Mouse (Mus musculus): ENCODE results near the gene Hdc. TPM values are rescaled to one million over a fixed set of nuclear protein-coding genes. Genes with fewer than 3 reads are reported as not detected.
"Not testable (repeated sequence)": the region's sequence is repeated elsewhere in the genome, so short reads cannot be mapped to it uniquely, and the experiment has no call there.

The Hdc gene
- polyA plus RNA-seq, 1 experiment from 2014 or later, result 2.5 TPM

DNA sequence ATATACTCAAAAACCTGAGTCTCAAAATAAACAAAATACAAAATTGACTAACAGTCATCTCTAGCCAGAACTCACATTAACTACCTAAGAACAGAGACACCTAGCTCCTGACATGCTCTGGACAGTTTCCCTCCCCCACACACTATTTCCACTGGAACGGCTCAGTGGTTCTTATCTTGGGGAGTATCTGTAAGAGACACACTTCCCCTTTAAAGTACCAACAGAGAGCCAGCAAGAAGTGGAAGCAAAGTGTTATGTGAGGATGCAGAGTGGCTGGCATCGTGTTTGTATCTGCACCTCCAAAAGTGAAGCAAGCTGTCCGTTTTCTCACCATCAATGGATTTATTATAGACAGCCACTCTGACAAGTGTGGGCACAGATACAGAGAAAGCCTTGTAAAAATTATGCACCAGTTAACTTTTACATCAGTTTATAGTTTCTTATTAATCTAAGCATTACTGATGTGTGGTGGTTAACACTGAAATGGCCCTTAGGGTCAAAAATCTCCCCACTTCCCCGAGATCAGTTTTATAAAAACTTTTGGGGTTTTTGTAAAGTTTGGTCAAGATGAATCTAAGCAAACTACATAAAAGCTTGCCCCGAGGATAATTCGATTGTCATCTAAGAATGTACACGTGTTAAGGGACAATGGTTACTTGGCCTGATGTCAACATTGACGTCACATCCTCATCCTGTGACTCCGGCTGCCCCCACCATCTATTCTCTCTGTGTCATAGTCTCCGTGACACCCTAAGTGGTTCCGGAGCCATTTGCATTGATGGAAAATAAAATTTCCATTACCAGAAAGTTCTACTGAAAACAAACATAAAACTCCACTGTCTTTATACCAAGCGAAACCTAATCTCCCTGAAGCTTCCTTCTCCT, 17.1 kb upstream of the Hdc start:
- no peak for DNase-seq (ENCODE audit: low spot score)
- Histone ChIP-seq H3K4me2 (replicated peaks) (no peak overlapping the region), H3K4me1 (replicated peaks; ENCODE audit: control insufficient read depth, insufficient read depth, low read length) (no peaks in the 10 kb centered on the region), H3K27ac (no peak overlapping the region), H3K27me3 (ENCODE audit: control insufficient read depth, insufficient read depth, low read length) (no peaks in the 10 kb centered on the region), H3K9me3 (ENCODE audit: control insufficient read depth, low read length) (no peaks in the 10 kb centered on the region), H3K36me3 (replicated peaks; ENCODE audit: control insufficient read depth, insufficient read depth) (peaks cover 31% of the 10 kb centered on the region), H3K4me3 (replicated peaks; ENCODE audit: low read length) (no peak overlapping the region), H3K9ac (no peak overlapping the region)
- no peak for ATAC-seq (ENCODE audit: low FRiP score)
- 84% methylated on average over 12 of the region's 12 CpGs for WGBS

DNA sequence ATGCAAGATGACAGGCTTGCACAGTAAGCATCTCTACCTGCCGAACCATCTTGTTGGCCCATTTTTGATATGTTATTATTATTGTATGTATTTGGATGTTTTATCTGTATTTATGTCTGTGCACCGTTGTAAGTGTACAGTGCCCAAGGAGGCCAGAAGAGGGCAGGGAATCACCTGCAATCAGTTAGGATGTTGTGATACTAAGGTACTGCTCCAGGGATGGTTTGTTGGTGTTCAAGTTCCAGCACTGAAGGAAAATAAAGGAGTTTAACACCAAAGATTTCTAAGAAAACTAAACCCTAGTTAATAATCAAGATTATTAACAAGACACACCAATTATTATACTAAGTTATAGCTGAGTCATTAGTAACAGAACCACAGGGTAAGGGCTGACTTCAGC, 14.1 kb upstream of the Hdc start:
- DNase-seq (ENCODE audit: low spot score), result no peak
- 94% methylated on average over 2 of the region's 2 CpGs for WGBS

DNA sequence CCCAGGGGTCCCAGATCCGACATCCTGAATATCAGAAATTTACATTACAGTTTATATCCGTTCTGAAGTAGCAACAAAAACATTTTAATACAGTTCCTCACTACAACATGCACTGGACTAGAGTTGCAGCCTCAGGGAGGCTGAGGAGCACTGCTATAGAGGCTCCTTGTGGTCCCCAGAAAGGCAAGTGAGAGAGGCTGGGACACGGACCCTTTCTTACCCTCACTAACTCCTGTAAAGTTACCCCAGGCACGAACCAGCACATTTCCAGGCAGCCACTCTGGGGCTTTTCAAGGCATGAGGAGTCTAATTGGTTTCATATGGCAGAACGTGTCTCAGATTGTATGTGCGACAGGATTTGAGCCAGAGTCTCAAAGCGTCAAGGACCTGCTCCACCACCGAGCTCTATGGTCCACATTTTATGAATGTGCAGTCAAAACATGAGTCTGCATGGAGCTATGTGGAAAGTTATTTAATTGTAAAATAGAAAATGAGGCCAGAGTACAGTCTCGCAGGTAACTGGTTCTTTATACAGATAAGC, 9.4 kb upstream of the Hdc start:
- no peak overlapping the region for H3K4me2 ChIP-seq (replicated peaks)
- H3K27ac ChIP-seq, result no peak overlapping the region
- no peak overlapping the region for H3K9ac ChIP-seq
- 88% methylated on average over 9 of the region's 9 CpGs for WGBS
- H3K4me1 ChIP-seq (replicated peaks; ENCODE audit: control insufficient read depth, insufficient read depth, low read length), result no peaks in the 10 kb centered on the region
- DNase-seq (ENCODE audit: low spot score), result no peak
- ATAC-seq (ENCODE audit: low FRiP score), result no peak
- no peaks in the 10 kb centered on the region for H3K9me3 ChIP-seq (ENCODE audit: control insufficient read depth, low read length)
- H3K27me3 ChIP-seq (ENCODE audit: control insufficient read depth, insufficient read depth, low read length), result no peaks in the 10 kb centered on the region
- no peak overlapping the region for H3K4me3 ChIP-seq (replicated peaks; ENCODE audit: low read length)
- peaks cover 23% of the 10 kb centered on the region for H3K36me3 ChIP-seq (replicated peaks; ENCODE audit: control insufficient read depth, insufficient read depth)

More for the DNA sequence above, 14.1 kb upstream of the Hdc start:
- H3K27me3 ChIP-seq (ENCODE audit: control insufficient read depth, insufficient read depth, low read length), result no peaks in the 10 kb centered on the region
- H3K9me3 ChIP-seq (ENCODE audit: control insufficient read depth, low read length), result no peaks in the 10 kb centered on the region
- H3K27ac ChIP-seq, result no peak overlapping the region
- no peaks in the 10 kb centered on the region for H3K4me1 ChIP-seq (replicated peaks; ENCODE audit: control insufficient read depth, insufficient read depth, low read length)
- peaks cover 31% of the 10 kb centered on the region for H3K36me3 ChIP-seq (replicated peaks; ENCODE audit: control insufficient read depth, insufficient read depth)
- no peak overlapping the region for H3K4me3 ChIP-seq (replicated peaks; ENCODE audit: low read length)
- ATAC-seq (ENCODE audit: low FRiP score), result no peak
- H3K9ac ChIP-seq, result no peak overlapping the region
- H3K4me2 ChIP-seq (replicated peaks), result no peak overlapping the region

DNA sequence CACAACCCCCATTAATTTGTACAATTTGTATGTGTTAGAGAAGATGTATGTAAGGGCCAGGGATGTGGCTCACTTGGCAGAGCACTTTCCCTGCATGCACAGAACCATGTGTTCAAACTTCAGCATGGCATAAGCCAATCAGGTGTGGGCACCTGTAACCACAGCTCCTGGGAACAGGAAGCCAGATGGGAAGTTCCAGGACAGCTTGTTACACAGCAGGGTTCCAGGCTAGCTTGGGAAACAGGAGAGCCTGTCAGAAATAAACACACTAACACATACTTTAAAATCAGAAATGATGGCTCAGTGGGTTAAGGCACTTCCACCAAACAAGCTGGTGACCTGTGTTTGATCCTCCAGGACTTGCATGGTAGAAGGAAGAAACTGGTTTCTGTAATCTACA, 4.0 kb upstream of the Hdc start:
- H3K27me3 ChIP-seq (ENCODE audit: control insufficient read depth, insufficient read depth, low read length), result no peaks in the 10 kb centered on the region
- no peak overlapping the region for H3K9ac ChIP-seq
- H3K27ac ChIP-seq, result no peak overlapping the region
- no peak for DNase-seq (ENCODE audit: low spot score)
- H3K4me2 ChIP-seq (replicated peaks), result no peak overlapping the region
- H3K4me3 ChIP-seq (replicated peaks; ENCODE audit: low read length), result no peak overlapping the region
- no peaks in the 10 kb centered on the region for H3K36me3 ChIP-seq (replicated peaks; ENCODE audit: control insufficient read depth, insufficient read depth)
- no peak for ATAC-seq (ENCODE audit: low FRiP score)
- H3K9me3 ChIP-seq (ENCODE audit: control insufficient read depth, low read length), result no peaks in the 10 kb centered on the region
- no peaks in the 10 kb centered on the region for H3K4me1 ChIP-seq (replicated peaks; ENCODE audit: control insufficient read depth, insufficient read depth, low read length)

DNA sequence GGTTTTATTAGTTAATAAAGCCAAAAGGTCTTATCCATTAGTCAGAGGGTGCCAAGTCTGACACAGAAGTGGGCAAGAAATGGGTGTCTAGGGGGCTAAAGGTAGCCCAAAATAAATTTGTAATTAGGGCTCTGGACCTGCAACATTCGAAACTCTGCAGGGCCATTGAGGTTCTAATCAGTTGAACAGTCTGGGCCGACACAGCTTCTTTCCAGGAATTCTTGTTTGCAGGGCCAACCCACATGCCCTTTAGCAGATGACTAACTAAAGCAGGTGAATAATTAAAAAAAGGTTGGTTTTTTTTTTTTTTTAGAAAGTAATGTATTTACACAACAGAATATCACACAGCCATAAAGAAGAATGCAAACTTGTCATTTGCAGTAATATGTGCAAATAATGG, 3.4 kb upstream of the Hdc start:
- Histone ChIP-seq H3K27ac (no peak overlapping the region), H3K9ac (no peak overlapping the region), H3K9me3 (ENCODE audit: control insufficient read depth, low read length) (no peaks in the 10 kb centered on the region), H3K4me2 (replicated peaks) (no peak overlapping the region), H3K4me1 (replicated peaks; ENCODE audit: control insufficient read depth, insufficient read depth, low read length) (no peaks in the 10 kb centered on the region), H3K36me3 (replicated peaks; ENCODE audit: control insufficient read depth, insufficient read depth) (no peaks in the 10 kb centered on the region), H3K4me3 (replicated peaks; ENCODE audit: low read length) (no peak overlapping the region), H3K27me3 (ENCODE audit: control insufficient read depth, insufficient read depth, low read length) (no peaks in the 10 kb centered on the region)
- no peak for ATAC-seq (ENCODE audit: low FRiP score)
- no peak for DNase-seq (ENCODE audit: low spot score)
- 85% methylated on average over 2 of the region's 2 CpGs for WGBS

DNA sequence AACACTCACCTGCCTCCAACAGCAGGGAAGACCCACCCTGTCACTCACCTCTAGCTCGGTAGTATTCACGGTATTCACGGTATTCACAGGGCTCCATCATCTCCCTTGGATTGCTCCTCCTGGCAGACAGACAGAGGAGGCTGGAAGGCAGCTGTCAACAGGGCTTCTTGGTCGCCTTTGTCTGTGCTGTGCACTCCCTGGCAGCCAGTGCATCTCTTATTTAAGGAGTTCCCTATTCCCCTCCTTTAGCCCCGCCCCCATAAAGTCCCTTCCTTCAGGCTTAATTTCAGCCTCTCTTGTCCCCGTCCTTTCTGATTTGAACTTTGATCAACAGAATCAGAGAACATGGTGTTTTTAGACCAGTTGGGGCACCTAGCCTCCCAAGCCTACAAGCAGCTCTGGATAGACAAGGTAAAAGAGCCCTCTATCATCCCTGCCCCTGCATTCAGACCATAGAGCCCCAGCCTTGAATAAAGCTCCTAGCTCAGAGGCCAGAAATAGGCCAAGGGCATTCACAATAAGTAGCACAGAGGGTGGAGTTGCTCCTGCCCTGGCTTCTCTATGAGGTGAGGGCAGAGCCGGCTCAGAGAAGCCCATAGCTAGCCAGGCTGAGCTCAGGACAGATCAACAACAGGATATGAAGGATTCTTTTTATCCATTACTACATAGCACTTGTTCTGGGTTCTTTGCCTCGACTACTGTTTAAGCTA, 474 bp downstream of the Hdc start:
- Histone ChIP-seq H3K27me3 (ENCODE audit: control insufficient read depth, insufficient read depth, low read length) (no peaks in the 10 kb centered on the region), H3K27ac (no peak overlapping the region), H3K4me2 (replicated peaks) (no peak overlapping the region), H3K9me3 (ENCODE audit: control insufficient read depth, low read length) (no peaks in the 10 kb centered on the region), H3K36me3 (replicated peaks; ENCODE audit: control insufficient read depth, insufficient read depth) (no peaks in the 10 kb centered on the region), H3K4me1 (replicated peaks; ENCODE audit: control insufficient read depth, insufficient read depth, low read length) (no peaks in the 10 kb centered on the region), H3K4me3 (replicated peaks; ENCODE audit: low read length) (no peak overlapping the region), H3K9ac (no peak overlapping the region)
- no peak for ATAC-seq (ENCODE audit: low FRiP score)
- WGBS, result 28% methylated on average over 8 of the region's 8 CpGs
- no peak for DNase-seq (ENCODE audit: low spot score)

DNA sequence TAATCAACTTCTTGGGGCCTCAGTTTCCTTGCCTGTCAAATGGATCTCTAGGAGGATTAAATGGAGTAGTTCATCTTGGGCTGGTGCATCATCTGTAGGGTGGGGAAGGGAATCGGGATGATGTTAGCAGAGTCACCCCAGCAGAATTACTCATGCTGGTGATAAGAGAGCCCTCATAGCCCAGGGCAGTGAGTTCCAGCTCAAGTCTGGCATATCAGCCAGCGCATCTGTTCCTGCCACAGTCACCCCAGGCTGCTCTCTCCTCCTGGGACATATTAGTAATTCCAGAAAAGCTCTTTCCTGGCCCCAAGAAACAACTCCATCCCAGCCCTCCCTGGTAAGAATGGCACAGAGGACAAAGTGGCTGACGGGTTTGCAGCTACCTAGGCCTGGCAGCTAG, 3.7 kb downstream of the Hdc start:
- no peak overlapping the region for H3K27ac ChIP-seq
- no peak overlapping the region for H3K4me3 ChIP-seq (replicated peaks; ENCODE audit: low read length)
- no peak for DNase-seq (ENCODE audit: low spot score)
- no peaks in the 10 kb centered on the region for H3K36me3 ChIP-seq (replicated peaks; ENCODE audit: control insufficient read depth, insufficient read depth)
- no peak overlapping the region for H3K9ac ChIP-seq
- WGBS, result 85% methylated on average over 3 of the region's 3 CpGs
- ATAC-seq (ENCODE audit: low FRiP score), result no peak
- H3K27me3 ChIP-seq (ENCODE audit: control insufficient read depth, insufficient read depth, low read length), result no peaks in the 10 kb centered on the region
- no peaks in the 10 kb centered on the region for H3K4me1 ChIP-seq (replicated peaks; ENCODE audit: control insufficient read depth, insufficient read depth, low read length)
- H3K4me2 ChIP-seq (replicated peaks), result no peak overlapping the region
- no peaks in the 10 kb centered on the region for H3K9me3 ChIP-seq (ENCODE audit: control insufficient read depth, low read length)

DNA sequence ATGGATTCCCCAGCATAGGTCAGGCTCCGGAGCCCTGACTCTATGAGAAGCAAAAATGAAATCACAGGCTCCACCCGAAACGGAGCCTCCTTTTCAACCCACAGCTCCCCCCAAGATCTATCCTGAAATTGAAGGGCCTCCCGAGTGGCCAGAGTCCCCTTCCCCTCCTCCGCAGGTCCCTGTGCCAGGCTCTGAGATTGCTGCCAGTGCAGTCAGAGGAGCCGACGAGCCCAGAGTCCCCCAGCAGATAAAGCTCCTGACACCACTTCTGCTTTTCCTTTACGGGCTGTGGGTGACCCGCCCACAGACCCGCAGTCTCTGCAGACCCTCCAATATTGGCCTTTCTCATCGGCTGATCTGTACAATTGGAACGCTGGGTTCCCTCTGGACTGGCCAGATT, 9.5 kb downstream of the Hdc start:
- H3K9ac ChIP-seq; H3K4me1 ChIP-seq (replicated peaks; ENCODE audit: control insufficient read depth, insufficient read depth, low read length); H3K4me2 ChIP-seq (replicated peaks); H3K9me3 ChIP-seq (ENCODE audit: control insufficient read depth, low read length); H3K27ac ChIP-seq; DNase-seq (ENCODE audit: low spot score); ATAC-seq (ENCODE audit: low FRiP score); H3K36me3 ChIP-seq (replicated peaks; ENCODE audit: control insufficient read depth, insufficient read depth); H3K4me3 ChIP-seq (replicated peaks; ENCODE audit: low read length); H3K27me3 ChIP-seq (ENCODE audit: control insufficient read depth, insufficient read depth, low read length): not testable (repeated sequence)
- 73% methylated on average over 12 of the region's 12 CpGs for WGBS

DNA sequence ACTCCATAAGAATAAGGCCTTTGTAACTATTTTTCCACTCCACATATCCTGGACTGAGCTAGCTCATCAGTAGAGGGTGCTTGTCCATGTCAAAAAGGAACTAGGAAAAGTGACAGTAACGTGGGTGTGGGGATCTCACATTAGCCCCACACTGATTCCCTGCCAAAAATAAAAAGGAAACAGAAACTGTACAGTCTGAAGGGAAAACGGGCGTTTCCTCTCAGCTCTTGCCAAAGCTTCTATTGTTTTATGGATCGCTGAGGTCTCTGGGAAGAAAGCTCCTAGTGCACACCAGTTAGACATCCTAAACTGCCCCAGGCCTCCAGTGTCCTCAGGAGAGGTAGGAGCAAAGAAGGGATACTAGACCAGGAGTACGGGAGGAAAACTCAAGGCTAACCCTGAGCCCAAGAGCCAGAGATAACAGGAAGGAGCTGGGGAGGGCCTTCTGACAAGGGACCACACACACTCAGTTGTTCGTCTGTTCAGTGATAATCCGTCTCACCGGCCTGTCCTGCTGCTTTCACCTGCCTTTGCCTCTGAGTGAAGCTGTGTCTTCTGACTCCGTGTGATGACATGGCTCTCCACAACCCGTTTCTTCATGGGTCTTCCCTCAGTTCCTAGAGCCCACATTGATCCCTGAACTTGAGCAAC, 11.4 kb downstream of the Hdc start:
- Histone ChIP-seq H3K9me3 (ENCODE audit: control insufficient read depth, low read length) (no peaks in the 10 kb centered on the region), H3K36me3 (replicated peaks; ENCODE audit: control insufficient read depth, insufficient read depth) (no peaks in the 10 kb centered on the region), H3K4me3 (replicated peaks; ENCODE audit: low read length) (no peak overlapping the region), H3K4me1 (replicated peaks; ENCODE audit: control insufficient read depth, insufficient read depth, low read length) (no peaks in the 10 kb centered on the region), H3K4me2 (replicated peaks) (no peak overlapping the region), H3K9ac (no peak overlapping the region), H3K27ac (no peak overlapping the region), H3K27me3 (ENCODE audit: control insufficient read depth, insufficient read depth, low read length) (no peaks in the 10 kb centered on the region)
- ATAC-seq (ENCODE audit: low FRiP score) (no peak), DNase-seq (ENCODE audit: low spot score) (no peak)
- WGBS, result 70% methylated on average over 10 of the region's 10 CpGs
